Mouse (Mus musculus) stomach, postnatal 0 days (tissue): ENCODE data around the gene Dnajc2. TPM values are rescaled to one million over a fixed set of nuclear protein-coding genes. Genes with fewer than 3 reads are reported as not detected.
"Not testable (repeated sequence)": the region's sequence is repeated elsewhere in the genome, so short reads cannot be mapped to it uniquely, and the experiment has no call there.

Experiments
- ATAC-seq: fragments of 200-750 bp; cut with Nextera tagmentation; 2 replicates; pipeline ENCODE4 v1.8.0; 2017; ENCODE audit not compliant: low FRiP score, low TSS enrichment
- DNase-seq: peaks from one replicate; pipeline ENCODE4 v3.0.0-alpha.2; 2016; ENCODE audit warnings: low spot score
- H3K27ac ChIP-seq: fragments of 300-500 bp; sonication (generic); replicated peaks from 2 replicates; pipeline ENCODE4 v1.5.1; 2014; ENCODE audit warnings: mild to moderate bottlenecking, control low read depth
- H3K27me3 ChIP-seq: fragments of 300-500 bp; sonication (generic); 2 replicates; pipeline ENCODE4 v1.6.1; 2014; ENCODE audit warnings: low read length; ENCODE audit not compliant: control insufficient read depth, insufficient read depth
- H3K36me3 ChIP-seq: fragments of 300-500 bp; sonication (generic); 2 replicates; pipeline ENCODE4 v1.6.1; 2014; ENCODE audit warnings: low read length, mixed read lengths; ENCODE audit not compliant: control insufficient read depth, insufficient read depth
- H3K4me1 ChIP-seq: fragments of 300-500 bp; sonication (generic); replicated peaks from 2 replicates; pipeline ENCODE4 v1.6.1; 2014; ENCODE audit warnings: antibody characterized with exemption; ENCODE audit not compliant: control insufficient read depth, insufficient read depth
- H3K4me2 ChIP-seq: fragments of 300-500 bp; sonication (generic); replicated peaks from 2 replicates; pipeline ENCODE4 v1.6.1; 2014; ENCODE audit warnings: low read depth, mild to moderate bottlenecking, control low read depth, moderate library complexity
- H3K4me3 ChIP-seq: fragments of 300-500 bp; sonication (generic); 2 replicates; pipeline ENCODE4 v1.5.1; 2014; ENCODE audit warnings: low read depth, low read length, control low read depth
- H3K9ac ChIP-seq: fragments of 300-500 bp; sonication (generic); 2 replicates; pipeline ENCODE4 v1.6.1; 2014; ENCODE audit warnings: mild to moderate bottlenecking, low read length, control low read depth, mixed read lengths
- H3K9me3 ChIP-seq: fragments of 300-500 bp; sonication (generic); 2 replicates; pipeline ENCODE4 v1.6.1; 2016; ENCODE audit warnings: low read length; ENCODE audit not compliant: control insufficient read depth
- CTCF ChIP-seq: IDR thresholded peaks from 2 replicates; pipeline ENCODE4 v1.5.1; 2016; ENCODE audit warnings: antibody characterized with exemption, low read depth, mild to moderate bottlenecking, moderate library complexity
- EP300 ChIP-seq: optimal IDR thresholded peaks from 2 replicates; pipeline ENCODE3; 2016; ENCODE audit warnings: antibody characterized with exemption
- WGBS: fragments of 180-500 bp; shearing (Covaris S2); extraction: QIAGEN DNeasy Blood & Tissue Kit; methylation state at CpG from one replicate; pipeline ENCODE4 v1.1.7; 2014; 5-methylcytosine and 5-hydroxymethylcytosine counted together
- polyA plus RNA-seq: library from polyadenylated mRNA; unstranded; fragments of >200 nt; fragmentation: Nextera tagmentation; extraction: Ambion mirVana; gene quantifications from 2 replicates; pipeline ENCODE4 v1.2.1, GENCODE M21; 2015

Gene Dnajc2
- polyA plus RNA-seq, 1 experiment from 2014 or later = 43.6 TPM

DNA sequence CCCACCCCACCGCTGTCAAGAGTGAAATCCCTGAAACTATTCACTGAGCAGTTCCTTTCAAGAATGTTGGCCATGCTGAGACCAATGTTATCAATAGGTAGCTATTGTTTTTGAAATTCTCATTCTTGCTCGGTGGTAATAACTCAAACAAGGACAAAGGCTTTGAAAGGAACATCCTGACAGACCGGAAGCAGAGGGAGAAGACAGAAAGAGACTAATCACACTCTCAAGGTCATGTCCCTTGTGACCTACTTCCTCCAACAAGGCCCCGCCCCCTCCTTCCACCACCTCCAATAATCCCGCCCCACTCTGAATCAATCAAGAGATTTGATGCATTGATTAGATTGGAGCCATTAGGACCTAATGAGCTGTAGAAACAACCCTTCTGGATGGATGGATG is 66.5 kb downstream of the Dnajc2 start:
- no peak for TF ChIP-seq CTCF
- no peak for TF ChIP-seq EP300
- Histone ChIP-seq H3K27me3 (no peaks in the 10 kb centered on the region), H3K4me3 (no peak overlapping the region), H3K9ac (no peak overlapping the region), H3K9me3 (no peaks in the 10 kb centered on the region), H3K4me2 (no peak overlapping the region), H3K27ac (no peak overlapping the region), H3K4me1 (no peaks in the 10 kb centered on the region), H3K36me3 (no peaks in the 10 kb centered on the region)
- WGBS = 84% methylated on average over 5 of the region's 5 CpGs
- DNase-seq (no peak), ATAC-seq (no peak)

DNA sequence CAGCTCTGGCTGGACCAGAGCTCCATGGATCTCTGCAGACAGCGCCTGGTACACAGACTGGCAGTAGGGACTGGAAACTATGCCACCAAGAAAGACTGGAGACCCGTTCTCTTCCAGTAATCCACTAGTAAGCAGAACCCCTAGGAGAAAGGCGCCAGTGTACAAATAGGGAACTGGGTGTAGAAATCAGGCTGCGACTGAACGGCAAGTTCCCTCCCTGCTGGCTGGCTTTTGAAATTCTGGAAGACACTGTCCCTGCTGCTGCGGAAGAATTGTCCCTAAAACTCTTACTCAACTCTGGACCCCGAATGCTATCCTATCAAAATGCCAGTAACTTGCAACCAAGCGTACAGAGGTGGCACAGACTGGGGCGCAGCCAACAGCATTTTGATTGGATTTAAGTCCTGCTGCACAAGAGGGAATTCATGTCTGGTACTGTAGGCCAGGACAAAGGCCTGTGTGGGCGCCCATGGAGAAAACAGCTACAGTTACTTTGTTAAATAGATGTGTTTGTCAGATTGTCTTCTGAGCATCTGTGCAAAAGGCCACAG is 67.8 kb downstream of the Dnajc2 start:
- Histone ChIP-seq H3K36me3 (no peaks in the 10 kb centered on the region), H3K9me3 (no peaks in the 10 kb centered on the region), H3K9ac (no peak overlapping the region), H3K4me3 (no peak overlapping the region), H3K4me1 (no peaks in the 10 kb centered on the region), H3K4me2 (no peak overlapping the region), H3K27ac (no peak overlapping the region), H3K27me3 (no peaks in the 10 kb centered on the region)
- ATAC-seq (no peak), DNase-seq (no peak)
- WGBS = 88% methylated on average over 10 of the region's 10 CpGs
- no peak for TF ChIP-seq EP300
- TF ChIP-seq CTCF = no peak

DNA sequence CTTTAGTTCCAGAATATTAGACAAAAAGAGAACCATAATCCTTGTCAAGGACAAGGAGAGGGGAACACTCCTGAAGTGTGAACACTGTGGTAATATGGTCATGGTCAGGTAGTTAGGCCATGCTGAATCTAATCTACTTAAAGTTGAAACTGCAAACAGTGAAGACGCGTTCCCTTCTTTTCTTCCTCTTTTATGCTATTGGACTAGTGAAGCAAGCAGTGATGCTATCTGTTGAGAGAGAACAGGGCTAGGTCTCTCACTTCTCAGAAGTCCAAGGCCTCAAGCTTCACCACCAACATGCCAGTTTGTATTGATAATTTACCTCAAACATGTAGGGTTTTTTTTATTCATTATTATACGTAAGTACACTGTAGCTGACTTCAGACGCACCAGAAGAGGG is 70.6 kb downstream of the Dnajc2 start:
- Histone ChIP-seq H3K27me3 (no peaks in the 10 kb centered on the region), H3K36me3 (no peaks in the 10 kb centered on the region), H3K4me2 (no peak overlapping the region), H3K9ac (no peak overlapping the region), H3K4me3 (no peak overlapping the region), H3K27ac (no peak overlapping the region), H3K4me1 (no peaks in the 10 kb centered on the region), H3K9me3 (no peaks in the 10 kb centered on the region)
- no peak for DNase-seq
- TF ChIP-seq CTCF (no peak), EP300 (no peak)
- WGBS = 87% methylated on average over 4 of the region's 4 CpGs
- ATAC-seq = no peak

DNA sequence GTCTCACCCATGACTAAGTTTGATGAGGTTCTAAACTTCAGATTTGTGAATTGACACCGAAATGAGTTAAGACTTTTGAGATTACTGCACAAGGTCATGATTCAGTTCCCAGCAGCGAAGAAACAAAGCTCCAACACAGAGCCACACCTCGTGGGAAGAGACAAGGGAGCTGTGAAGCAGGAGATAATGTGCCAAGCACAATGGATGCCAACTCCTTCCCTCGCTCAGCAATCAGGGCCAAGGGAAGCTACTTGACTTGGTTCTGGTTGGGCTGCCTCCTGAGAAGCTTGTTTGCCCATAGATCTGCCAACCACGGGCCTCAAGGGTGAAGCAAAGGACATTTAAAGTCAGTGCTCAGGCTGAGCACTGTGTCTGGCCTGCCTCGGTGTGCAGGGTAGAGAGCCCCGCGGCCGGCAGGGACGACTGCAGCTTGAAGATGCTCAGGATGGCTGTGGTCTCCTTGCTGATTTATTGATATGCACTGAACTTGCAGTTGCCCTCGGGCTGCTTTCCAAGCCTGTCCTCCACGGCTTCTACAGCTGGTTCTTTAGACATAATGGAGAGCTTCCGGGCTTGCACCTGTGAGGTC is 72.8 kb downstream of the Dnajc2 start:
- no peak overlapping the region for H3K4me2 ChIP-seq
- H3K27me3 ChIP-seq = no peaks in the 10 kb centered on the region
- WGBS = 50% methylated on average over 13 of the region's 13 CpGs
- DNase-seq (no peak), ATAC-seq (no peak)
- H3K9ac ChIP-seq = no peak overlapping the region
- TF ChIP-seq EP300 (no peak), CTCF (no peak)
- no peaks in the 10 kb centered on the region for H3K9me3 ChIP-seq
- H3K27ac ChIP-seq = no peak overlapping the region
- no peaks in the 10 kb centered on the region for H3K36me3 ChIP-seq
- H3K4me1 ChIP-seq = no peaks in the 10 kb centered on the region
- H3K4me3 ChIP-seq = no peak overlapping the region

DNA sequence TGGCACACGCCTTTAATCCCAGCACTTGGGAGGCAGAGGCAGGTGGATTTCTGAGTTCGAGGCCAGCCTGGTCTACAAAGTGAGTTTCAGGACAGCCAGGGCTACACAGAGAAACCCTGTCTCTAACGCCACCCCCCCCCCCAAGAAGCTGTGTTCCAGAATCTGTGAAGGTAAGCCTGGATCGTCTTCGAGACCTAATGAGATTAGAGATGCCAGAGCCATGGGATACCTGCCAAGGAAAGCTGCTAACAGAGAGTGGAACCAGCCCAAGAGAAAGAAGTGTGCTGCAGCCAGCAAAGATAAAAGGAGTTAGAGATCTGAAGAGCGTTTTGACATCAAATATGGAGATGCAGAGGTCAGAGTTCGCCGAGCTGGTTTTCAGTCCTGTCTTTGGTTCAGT is 77.0 kb downstream of the Dnajc2 start:
- H3K4me3 ChIP-seq, H3K4me1 ChIP-seq, H3K9me3 ChIP-seq, ATAC-seq, DNase-seq, H3K27ac ChIP-seq, H3K4me2 ChIP-seq, H3K36me3 ChIP-seq, H3K9ac ChIP-seq, H3K27me3 ChIP-seq: not testable (repeated sequence)
- 82% methylated on average over 8 of the region's 8 CpGs for WGBS

Other genes with a start within 250 kb of the Dnajc2 start
- gene Lrrc17, start 241.7 kb downstream of the Dnajc2 start, polyA plus RNA-seq = 18.5 and 20.2 TPM in 2 replicates
- 0.17 and 0.28 TPM in 2 replicates for gene Fbxl13, start 139.6 kb downstream of the Dnajc2 start, polyA plus RNA-seq
- gene Armc10, start 139.4 kb downstream of the Dnajc2 start, polyA plus RNA-seq = 20.5 and 21.0 TPM in 2 replicates
- gene Napepld, start 83.9 kb downstream of the Dnajc2 start, polyA plus RNA-seq = 3.3 and 3.7 TPM in 2 replicates
- gene Pmpcb, start 48.1 kb downstream of the Dnajc2 start, polyA plus RNA-seq = 53.6 and 56.7 TPM in 2 replicates
- 126 and 127 TPM in 2 replicates for gene Psmc2, start within 50 bp of the Dnajc2 start, polyA plus RNA-seq
- not detected in 2 replicates for gene Slc26a5, start 80.4 kb upstream of the Dnajc2 start, polyA plus RNA-seq